Mouse (Mus musculus): ENCODE measurements around the gene Zfp408. TPM values are rescaled to one million over a fixed set of nuclear protein-coding genes. Genes with fewer than 3 reads are reported as not detected.

Zfp408 gene
- polyA plus RNA-seq, 1 experiment: 11.8 TPM

- Histone ChIP-seq H3K36me3 (ENCODE audit: control insufficient read depth, insufficient read depth) (peaks cover 67% of the 10 kb centered on the region), H3K79me2 (ENCODE audit: control insufficient read depth, insufficient read depth) (no peaks in the 10 kb centered on the region), H3ac (ENCODE audit: control insufficient read depth, insufficient read length) (no peak overlapping the region), H3K4me2 (ENCODE audit: low read depth) (no peak overlapping the region), H3K4me3 (no peak overlapping the region), H3K27me3 (ENCODE audit: control insufficient read depth, insufficient read depth, insufficient read length) (no peaks in the 10 kb centered on the region)
- no peak for TF ChIP-seq E2F4 (IDR thresholded peaks at IDR 0.05; ENCODE audit: insufficient read depth)
- TF ChIP-seq POLR2AphosphoS2 (IDR thresholded peaks at IDR 0.05; ENCODE audit: insufficient read length, low read depth): no peak
- TF ChIP-seq MAX (IDR thresholded peaks at IDR 0.05; ENCODE audit: low read depth): no peak
- TF ChIP-seq MYOG (IDR thresholded peaks at IDR 0.05; ENCODE audit: control insufficient read depth in 1 of 3, insufficient read depth in 1 of 3, insufficient read length in 2 of 3, low read depth in 2 of 3): no peak
- no peak for TF ChIP-seq MYOD1 (IDR thresholded peaks at IDR 0.05; ENCODE audit: control insufficient read depth in 1 of 3, insufficient read length in 2 of 3, low read depth in 2 of 3)
- TF ChIP-seq REST (IDR thresholded peaks at IDR 0.05; ENCODE audit: insufficient read depth, insufficient read length): no peak
- no peak for TF ChIP-seq SRF (IDR thresholded peaks at IDR 0.05; ENCODE audit: control insufficient read depth, insufficient read length, low read depth)
- TF ChIP-seq TCF3 (IDR thresholded peaks at IDR 0.05; ENCODE audit: insufficient read length, low read depth): no peak
- TF ChIP-seq CEBPB (IDR thresholded peaks at IDR 0.05; ENCODE audit: insufficient read depth, poor library complexity, severe bottlenecking): no peak
- no peak for TF ChIP-seq POLR2A (IDR thresholded peaks at IDR 0.05; ENCODE audit: insufficient read length, low read depth)
- TF ChIP-seq USF1 (IDR thresholded peaks at IDR 0.05; ENCODE audit: low read depth): no peak
- no peak for TF ChIP-seq TCF12 (IDR thresholded peaks at IDR 0.05; ENCODE audit: insufficient read depth, poor library complexity, severe bottlenecking)
Measured at GRCm38 (mm10) chr2:91602389-91602788, 47.2 kb downstream of the Zfp408 start.

DNA sequence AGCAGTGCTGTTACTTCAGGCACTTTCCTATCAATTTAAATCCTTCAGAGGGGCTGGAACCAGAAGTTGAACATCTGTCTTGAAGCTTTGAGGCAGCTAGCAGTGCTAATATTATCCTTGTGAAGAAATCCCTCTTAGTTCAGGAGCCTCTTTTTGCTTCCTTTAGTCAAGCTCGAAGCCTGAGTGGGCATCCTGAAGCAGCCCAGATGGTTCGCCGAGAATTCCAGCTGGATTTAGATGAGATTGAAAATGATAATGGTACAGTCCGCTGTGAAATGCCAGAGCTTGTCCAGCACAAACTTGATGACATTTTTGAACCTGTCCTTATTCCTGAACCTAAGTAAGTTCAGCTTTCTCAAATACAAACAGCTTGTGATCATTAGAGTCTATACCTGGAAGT is 49.1 kb downstream of the Zfp408 start:
- no peak for TF ChIP-seq POLR2AphosphoS2 (IDR thresholded peaks at IDR 0.05; ENCODE audit: insufficient read length, low read depth)
- TF ChIP-seq USF1 (IDR thresholded peaks at IDR 0.05; ENCODE audit: low read depth): no peak
- TF ChIP-seq REST (IDR thresholded peaks at IDR 0.05; ENCODE audit: insufficient read depth, insufficient read length): no peak
- no peak for TF ChIP-seq MYOD1 (IDR thresholded peaks at IDR 0.05; ENCODE audit: control insufficient read depth in 1 of 3, insufficient read length in 2 of 3, low read depth in 2 of 3)
- no peak for TF ChIP-seq MAX (IDR thresholded peaks at IDR 0.05; ENCODE audit: low read depth)
- TF ChIP-seq SRF (IDR thresholded peaks at IDR 0.05; ENCODE audit: control insufficient read depth, insufficient read length, low read depth): no peak
- no peak for TF ChIP-seq E2F4 (IDR thresholded peaks at IDR 0.05; ENCODE audit: insufficient read depth)
- TF ChIP-seq TCF12 (IDR thresholded peaks at IDR 0.05; ENCODE audit: insufficient read depth, poor library complexity, severe bottlenecking): no peak
- TF ChIP-seq POLR2A (IDR thresholded peaks at IDR 0.05; ENCODE audit: insufficient read length, low read depth): no peak
- no peak for TF ChIP-seq CEBPB (IDR thresholded peaks at IDR 0.05; ENCODE audit: insufficient read depth, poor library complexity, severe bottlenecking)
- TF ChIP-seq TCF3 (IDR thresholded peaks at IDR 0.05; ENCODE audit: insufficient read length, low read depth): no peak
- TF ChIP-seq MYOG (IDR thresholded peaks at IDR 0.05; ENCODE audit: control insufficient read depth in 1 of 3, insufficient read depth in 1 of 3, insufficient read length in 2 of 3, low read depth in 2 of 3): no peak
- no peak overlapping the region for H3ac ChIP-seq (ENCODE audit: control insufficient read depth, insufficient read length)
- H3K27me3 ChIP-seq (ENCODE audit: control insufficient read depth, insufficient read depth, insufficient read length): no peaks in the 10 kb centered on the region
- H3K79me2 ChIP-seq (ENCODE audit: control insufficient read depth, insufficient read depth): no peaks in the 10 kb centered on the region
- H3K4me2 ChIP-seq (ENCODE audit: low read depth): no peak overlapping the region
- peaks cover 63% of the 10 kb centered on the region for H3K36me3 ChIP-seq (ENCODE audit: control insufficient read depth, insufficient read depth)
- H3K4me3 ChIP-seq: no peak overlapping the region

Other genes starting within 250 kb of the Zfp408 start
- 45.5 TPM for gene 1110051M20Rik, start 205.1 kb downstream of the Zfp408 start, polyA plus RNA-seq (2012; fragmentation: generic; extraction: Trizol)
- gene Lrp4, start 192.3 kb downstream of the Zfp408 start, polyA plus RNA-seq (2012; fragmentation: generic; extraction: Trizol): 20.1 TPM
- gene Ckap5, start 123.0 kb downstream of the Zfp408 start, polyA plus RNA-seq (2012; fragmentation: generic; extraction: Trizol): 12.6 TPM
- 6.2 TPM for gene F2, start 13.4 kb downstream of the Zfp408 start, polyA plus RNA-seq (2012; fragmentation: generic; extraction: Trizol)
- gene Arhgap1, start 69 bp upstream of the Zfp408 start, polyA plus RNA-seq (2012; fragmentation: generic; extraction: Trizol): 52.7 TPM
- 29.7 TPM for gene Atg13, start 60.8 kb upstream of the Zfp408 start, polyA plus RNA-seq (2012; fragmentation: generic; extraction: Trizol)
- 5.1 TPM for gene Harbi1, start 61.1 kb upstream of the Zfp408 start, polyA plus RNA-seq (2012; fragmentation: generic; extraction: Trizol)
- 19.3 TPM for gene Ambra1, start 80.3 kb upstream of the Zfp408 start, polyA plus RNA-seq (2012; fragmentation: generic; extraction: Trizol)